Mouse (Mus musculus): ENCODE data around the gene Sik2. TPM values are rescaled to one million over a fixed set of nuclear protein-coding genes. Genes with fewer than 3 reads are reported as not detected.

Gene Sik2
- 9.1 TPM for polyA plus RNA-seq (2012; fragmentation: generic; extraction: Trizol)
- long read RNA-seq, experiment 1, full-length matches to known transcripts, result 1 of 1 reads
- long read RNA-seq, experiment 1, partial matches to known transcripts, result 0 of 1 reads
- long read RNA-seq, experiment 1, other reads (novel, unspliced or antisense), result 0 of 1 reads
- long read RNA-seq, experiment 2, full-length matches to known transcripts, result 11 of 22 reads
- long read RNA-seq, experiment 2, partial matches to known transcripts, result 1 of 22 reads
- long read RNA-seq, experiment 2, other reads (novel, unspliced or antisense), result 10 of 22 reads

GRCm38 (mm10) chr9:51008841-51009655 lies at the start of gene Sik2:
Gene Sik2 (minus strand): TSS chr9:51009073.
- Histone ChIP-seq H3K79me3 (ENCODE audit: low read depth) (peaks cover 13% of the 10 kb centered on the region), H3K4me3 (ENCODE audit: insufficient read depth, poor library complexity, severe bottlenecking) (peak within 1 kb of the TSS; percentile 45), H3K36me3 (ENCODE audit: control insufficient read depth, insufficient read depth) (no peaks in the 10 kb centered on the region), H3ac (ENCODE audit: control insufficient read depth, insufficient read length, low read depth) (peak within 1 kb of the TSS; percentile 66), H3K27me3 (ENCODE audit: control insufficient read depth, insufficient read depth, insufficient read length) (no peaks in the 10 kb centered on the region), H3K79me2 (ENCODE audit: control insufficient read depth, insufficient read depth) (peaks cover 37% of the 10 kb centered on the region)
- TF ChIP-seq FOSL1 (IDR thresholded peaks at IDR 0.05; ENCODE audit: insufficient read depth, low read length, poor library complexity, severe bottlenecking) (no peak), MYOG (IDR thresholded peaks at IDR 0.05; ENCODE audit: control insufficient read depth, extremely low read depth, insufficient read length) (no peak), CEBPB (IDR thresholded peaks at IDR 0.05; ENCODE audit: low read depth) (no peak), MAX (IDR thresholded peaks at IDR 0.05) (peak; percentile 26), CTCF (IDR thresholded peaks at IDR 0.05; ENCODE audit: control insufficient read depth, insufficient read depth, insufficient read length) (peak; percentile 94), MYOD1 (IDR thresholded peaks at IDR 0.05; ENCODE audit: control insufficient read depth, insufficient read length, low read depth) (no peak), USF1 (IDR thresholded peaks at IDR 0.05; ENCODE audit: low read depth) (no peak)

DNA sequence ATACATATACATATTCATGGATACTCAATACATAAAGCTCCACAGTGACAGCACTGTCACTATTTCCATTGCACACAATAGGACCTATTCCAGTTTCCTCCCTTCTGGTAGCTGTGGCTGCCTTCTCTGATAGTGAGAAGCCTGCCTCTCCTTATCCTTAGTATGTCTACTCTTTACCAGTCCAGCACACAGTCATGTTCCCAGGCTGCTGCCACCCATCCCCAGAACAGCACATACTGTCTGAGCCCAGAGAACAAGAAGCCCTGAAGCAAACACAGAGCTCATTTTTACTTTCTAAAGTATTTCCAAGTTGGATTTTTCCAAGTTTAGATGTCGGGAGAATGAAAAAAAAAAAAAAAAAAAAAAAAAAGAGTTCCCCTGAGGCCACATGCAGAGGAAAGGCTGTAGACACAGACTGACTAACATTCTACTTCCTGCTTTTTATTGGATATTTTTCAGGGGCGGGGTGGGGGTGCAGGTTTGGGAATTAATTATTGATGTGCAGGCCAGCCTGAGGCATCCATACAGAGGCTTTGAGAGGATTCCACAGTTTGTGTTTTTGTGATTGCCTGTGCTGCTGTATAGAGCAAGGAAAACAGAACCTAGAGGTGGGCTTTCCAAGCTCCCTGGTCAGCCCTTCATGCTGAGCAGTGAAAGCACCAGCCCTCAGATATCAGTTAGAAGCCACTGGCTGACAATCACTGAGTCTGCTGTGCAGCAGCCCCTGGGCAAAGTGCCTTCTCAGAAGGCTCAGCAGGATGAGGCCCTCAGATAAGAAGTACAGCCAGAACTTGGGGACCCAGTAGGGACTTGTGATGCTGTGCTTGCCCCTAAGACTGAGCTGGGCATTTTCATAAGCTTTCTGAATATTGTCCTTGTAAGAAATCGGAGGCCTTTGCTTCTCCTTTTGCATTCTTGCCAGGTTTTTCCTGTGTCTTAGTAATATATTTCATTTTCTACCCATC lies 47.8 kb upstream of the Sik2 start:
- peaks cover 33% of the 10 kb centered on the region for H3K36me3 ChIP-seq (ENCODE audit: control insufficient read depth, insufficient read depth)
- no peaks in the 10 kb centered on the region for H3K79me3 ChIP-seq (ENCODE audit: low read depth)
- TF ChIP-seq USF1 (IDR thresholded peaks at IDR 0.05; ENCODE audit: low read depth) (no peak), MYOG (IDR thresholded peaks at IDR 0.05; ENCODE audit: control insufficient read depth, extremely low read depth, insufficient read length) (no peak), MAX (IDR thresholded peaks at IDR 0.05) (no peak), CTCF (IDR thresholded peaks at IDR 0.05; ENCODE audit: control insufficient read depth, insufficient read depth, insufficient read length) (no peak), FOSL1 (IDR thresholded peaks at IDR 0.05; ENCODE audit: insufficient read depth, low read length, poor library complexity, severe bottlenecking) (no peak), MYOD1 (IDR thresholded peaks at IDR 0.05; ENCODE audit: control insufficient read depth, insufficient read length, low read depth) (no peak), CEBPB (IDR thresholded peaks at IDR 0.05; ENCODE audit: low read depth) (no peak)
- H3K79me2 ChIP-seq (ENCODE audit: control insufficient read depth, insufficient read depth), result no peaks in the 10 kb centered on the region
- no peak overlapping the region for H3K4me3 ChIP-seq (ENCODE audit: insufficient read depth, poor library complexity, severe bottlenecking)
- no peak overlapping the region for H3ac ChIP-seq (ENCODE audit: control insufficient read depth, insufficient read length, low read depth)
- H3K27me3 ChIP-seq (ENCODE audit: control insufficient read depth, insufficient read depth, insufficient read length), result no peaks in the 10 kb centered on the region

- H3K4me3 ChIP-seq (ENCODE audit: insufficient read depth, poor library complexity, severe bottlenecking), result no peak overlapping the region
- no peaks in the 10 kb centered on the region for H3K79me3 ChIP-seq (ENCODE audit: low read depth)
- H3K27me3 ChIP-seq (ENCODE audit: control insufficient read depth, insufficient read depth, insufficient read length), result no peaks in the 10 kb centered on the region
- H3ac ChIP-seq (ENCODE audit: control insufficient read depth, insufficient read length, low read depth), result no peak overlapping the region
- TF ChIP-seq CTCF (IDR thresholded peaks at IDR 0.05; ENCODE audit: control insufficient read depth, insufficient read depth, insufficient read length) (no peak), MAX (IDR thresholded peaks at IDR 0.05) (no peak), USF1 (IDR thresholded peaks at IDR 0.05; ENCODE audit: low read depth) (no peak), MYOG (IDR thresholded peaks at IDR 0.05; ENCODE audit: control insufficient read depth, extremely low read depth, insufficient read length) (no peak), FOSL1 (IDR thresholded peaks at IDR 0.05; ENCODE audit: insufficient read depth, low read length, poor library complexity, severe bottlenecking) (no peak), CEBPB (IDR thresholded peaks at IDR 0.05; ENCODE audit: low read depth) (no peak), MYOD1 (IDR thresholded peaks at IDR 0.05; ENCODE audit: control insufficient read depth, insufficient read length, low read depth) (no peak)
- peaks cover 12% of the 10 kb centered on the region for H3K36me3 ChIP-seq (ENCODE audit: control insufficient read depth, insufficient read depth)
- H3K79me2 ChIP-seq (ENCODE audit: control insufficient read depth, insufficient read depth), result no peaks in the 10 kb centered on the region
These were observed 43.3 kb upstream of the Sik2 start for GRCm38 (mm10) chr9:51052180-51052579.

GRCm38 (mm10) chr9:51042136-51042535 lies 33.3 kb upstream of the Sik2 start:
- Histone ChIP-seq H3K27me3 (ENCODE audit: control insufficient read depth, insufficient read depth, insufficient read length) (no peaks in the 10 kb centered on the region), H3K36me3 (ENCODE audit: control insufficient read depth, insufficient read depth) (no peaks in the 10 kb centered on the region), H3K4me3 (ENCODE audit: insufficient read depth, poor library complexity, severe bottlenecking) (no peak overlapping the region), H3ac (ENCODE audit: control insufficient read depth, insufficient read length, low read depth) (no peak overlapping the region), H3K79me2 (ENCODE audit: control insufficient read depth, insufficient read depth) (no peaks in the 10 kb centered on the region), H3K79me3 (ENCODE audit: low read depth) (no peaks in the 10 kb centered on the region)
- TF ChIP-seq FOSL1 (IDR thresholded peaks at IDR 0.05; ENCODE audit: insufficient read depth, low read length, poor library complexity, severe bottlenecking), result no peak
- TF ChIP-seq MYOG (IDR thresholded peaks at IDR 0.05; ENCODE audit: control insufficient read depth, extremely low read depth, insufficient read length), result no peak
- TF ChIP-seq MYOD1 (IDR thresholded peaks at IDR 0.05; ENCODE audit: control insufficient read depth, insufficient read length, low read depth), result no peak
- no peak for TF ChIP-seq CTCF (IDR thresholded peaks at IDR 0.05; ENCODE audit: control insufficient read depth, insufficient read depth, insufficient read length)
- no peak for TF ChIP-seq USF1 (IDR thresholded peaks at IDR 0.05; ENCODE audit: low read depth)
- TF ChIP-seq MAX (IDR thresholded peaks at IDR 0.05), result no peak
- TF ChIP-seq CEBPB (IDR thresholded peaks at IDR 0.05; ENCODE audit: low read depth), result no peak

All from C2C12 (cell line).